Mouse (Mus musculus): Measurements from ENCODE around the gene Gfap.

DNA sequence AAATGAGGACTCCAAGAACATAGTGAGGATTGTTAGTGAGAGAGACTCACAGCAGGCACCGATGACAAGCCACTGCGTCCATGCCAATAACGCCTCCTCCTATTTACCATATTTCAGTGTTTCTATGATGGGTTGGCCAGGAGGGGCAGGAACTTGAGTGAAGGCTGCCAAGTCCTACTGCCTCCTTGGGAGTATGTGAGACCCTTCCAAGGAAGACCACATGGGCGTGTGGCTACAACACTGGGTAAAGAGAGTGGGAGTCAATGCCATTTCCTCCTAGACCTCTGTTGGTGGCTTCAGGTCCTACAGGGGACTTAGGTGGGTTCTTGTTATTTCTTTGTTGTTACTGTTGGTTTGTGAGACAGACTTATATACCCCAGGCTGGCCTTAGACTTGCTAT lies 487 bp upstream of the Gfap start:
- no peak for TF ChIP-seq TAL1 (IDR thresholded peaks at IDR 0.05; ENCODE audit: low read length)
- no peak for TF ChIP-seq GATA1 (IDR thresholded peaks at IDR 0.05; ENCODE audit: low read length)

All from erythroblast, embryonic 14.5 days (primary cell).